Mouse (Mus musculus): ENCODE measurements around the gene Dazl.

DNA sequence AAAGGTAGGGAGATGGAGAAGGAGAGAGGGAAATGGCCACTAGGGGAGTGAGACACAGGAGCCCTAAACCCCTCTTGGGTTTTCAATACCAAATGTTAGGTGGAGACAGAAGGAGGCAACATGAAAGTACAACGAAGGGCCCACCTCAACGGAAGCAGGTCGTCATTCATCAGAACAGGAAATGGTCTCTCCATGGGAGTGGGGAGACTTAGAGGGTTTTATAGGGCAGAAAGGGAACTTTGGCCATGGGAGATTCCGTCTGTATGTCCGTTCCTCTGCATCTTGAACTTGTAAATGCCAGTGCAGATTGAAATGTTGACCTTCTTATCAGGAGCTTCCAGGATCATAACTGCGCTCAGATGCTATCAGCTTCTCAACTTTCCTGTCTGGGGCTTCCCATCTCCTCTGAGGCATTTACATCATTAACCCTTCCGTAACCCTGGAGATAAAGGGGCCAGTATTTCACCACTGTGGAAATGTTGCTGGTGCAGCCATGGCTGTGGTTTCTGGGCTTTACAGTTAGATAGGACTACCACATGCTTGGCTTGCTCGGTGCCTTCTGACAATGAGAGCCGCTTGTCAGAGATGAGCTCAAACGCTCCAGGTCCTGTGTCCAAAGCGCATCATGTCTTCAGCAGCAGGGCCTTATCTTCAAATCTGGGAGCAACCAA, 6.9 kb upstream of the Dazl start:
- TF ChIP-seq CTCF (IDR thresholded peaks at IDR 0.05; ENCODE audit: borderline replicate concordance, insufficient read depth, low read depth, low read length) (no peak), POLR2A (IDR thresholded peaks at IDR 0.05; ENCODE audit: borderline replicate concordance, insufficient read depth, low read length) (no peak)

Data from cerebellum, adult 2 months (tissue).